Mouse (Mus musculus) spleen, postnatal 4 days (tissue): ENCODE results near the gene Calm3.

Experiments used
- DNase-seq, 2 experiments: peaks; one replicate each; pipeline ENCODE4 v3.0.0; 2022; ENCODE audit warnings: low spot score in 2 of 2

The Calm3 gene

DNA sequence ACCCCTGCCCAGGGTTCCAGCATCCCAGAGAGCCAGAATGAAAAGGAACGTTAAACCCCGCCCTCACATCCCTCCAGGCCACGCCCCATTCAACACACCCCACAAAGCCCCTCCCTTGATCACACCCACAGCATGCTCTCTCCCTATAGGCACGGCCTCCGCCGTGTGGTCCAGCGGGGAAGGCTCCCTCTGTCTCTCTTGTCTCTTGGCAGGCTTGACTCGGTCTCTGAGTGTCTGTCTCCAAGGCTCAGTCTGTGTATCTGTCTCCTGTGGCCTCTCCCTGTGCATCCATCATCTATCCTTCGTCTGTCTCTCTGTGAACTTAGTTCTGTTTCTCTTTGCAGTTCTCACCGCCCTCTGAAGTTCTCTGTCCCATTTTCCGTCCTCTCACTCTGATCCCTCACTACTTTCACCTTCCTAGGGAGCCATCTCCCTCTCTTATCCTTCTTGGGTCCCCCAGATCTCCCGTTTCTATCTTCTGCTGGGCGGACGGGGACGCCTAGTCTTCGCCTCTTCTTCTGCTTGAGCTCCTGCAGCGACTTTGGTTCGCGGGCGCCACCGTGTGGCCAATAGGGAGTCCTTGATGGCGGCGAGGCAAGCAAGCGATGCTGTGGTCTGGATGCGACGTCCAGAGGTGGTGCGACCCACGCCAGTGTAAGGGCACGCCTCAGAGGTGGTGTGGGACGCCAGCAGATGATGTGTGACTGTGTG, 32.1 kb downstream of the Calm3 start, which contains the start of gene Gng8:
Gene Gng8 (plus strand): TSS at position 146 of the 711 bp plus-strand sequence.
- DNase-seq = peak; percentile 81 to 94

DNA sequence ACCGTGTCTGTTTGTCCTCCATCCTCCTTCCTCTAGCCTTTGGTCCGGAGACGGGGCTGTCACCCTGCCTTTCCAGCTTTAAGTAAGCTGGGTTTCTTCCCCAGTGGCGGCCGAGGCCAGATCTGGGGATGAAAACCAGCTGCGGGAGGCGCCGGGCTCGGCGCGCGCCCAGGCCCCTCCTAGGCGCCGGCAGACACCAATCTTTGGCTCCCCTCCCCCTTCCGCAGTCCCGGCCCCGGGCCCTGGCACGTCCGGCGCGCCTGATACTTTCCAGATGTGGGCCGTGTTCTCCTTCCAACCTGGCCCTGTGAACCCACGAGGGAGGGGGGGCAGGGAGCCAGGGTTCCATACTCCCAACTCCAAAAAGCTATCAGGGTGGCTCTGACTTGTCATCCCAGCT, 33.0 kb downstream of the Calm3 start:
- no peak for DNase-seq

DNA sequence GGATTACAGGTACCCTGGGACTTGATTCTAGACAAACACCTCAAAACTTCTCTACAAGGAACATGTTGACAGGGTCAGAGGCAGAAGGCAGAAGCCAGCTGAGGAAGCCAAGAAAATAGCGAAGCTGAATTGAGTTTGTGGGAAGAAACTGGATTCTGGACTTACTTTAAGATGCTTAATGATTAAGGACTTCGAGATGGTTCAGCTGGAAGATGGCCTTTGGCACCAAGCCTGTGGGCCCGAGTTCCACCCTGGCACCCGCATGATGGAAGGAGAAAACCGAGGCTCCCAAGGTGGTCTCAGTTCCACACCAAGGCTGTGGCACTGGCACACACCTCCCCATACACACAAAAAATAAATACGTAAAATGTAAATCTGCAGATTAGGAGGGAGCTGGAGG, 33.4 kb downstream of the Calm3 start:
- DNase-seq = no peak

DNA sequence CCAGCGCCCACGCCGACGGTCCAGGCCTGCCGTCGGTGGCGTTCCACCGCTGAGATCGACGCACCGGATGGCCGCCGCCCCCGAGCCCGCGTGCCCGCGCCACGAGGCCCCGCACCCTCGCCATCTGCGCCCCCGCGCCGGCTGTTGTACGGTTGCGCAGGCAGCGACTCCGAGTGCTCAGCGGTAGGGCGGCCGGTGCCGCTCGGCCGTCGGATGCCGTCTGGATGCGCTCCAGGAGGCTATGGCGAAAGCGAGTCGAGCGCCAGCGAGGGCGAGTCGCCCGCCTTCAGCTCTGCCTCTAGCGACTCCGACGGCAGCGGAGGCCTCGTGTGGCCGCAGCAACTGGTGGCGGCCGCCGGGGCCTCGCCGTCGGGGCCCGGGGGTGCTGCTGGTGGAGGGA, 38.0 kb downstream of the Calm3 start:
- no peak for DNase-seq

DNA sequence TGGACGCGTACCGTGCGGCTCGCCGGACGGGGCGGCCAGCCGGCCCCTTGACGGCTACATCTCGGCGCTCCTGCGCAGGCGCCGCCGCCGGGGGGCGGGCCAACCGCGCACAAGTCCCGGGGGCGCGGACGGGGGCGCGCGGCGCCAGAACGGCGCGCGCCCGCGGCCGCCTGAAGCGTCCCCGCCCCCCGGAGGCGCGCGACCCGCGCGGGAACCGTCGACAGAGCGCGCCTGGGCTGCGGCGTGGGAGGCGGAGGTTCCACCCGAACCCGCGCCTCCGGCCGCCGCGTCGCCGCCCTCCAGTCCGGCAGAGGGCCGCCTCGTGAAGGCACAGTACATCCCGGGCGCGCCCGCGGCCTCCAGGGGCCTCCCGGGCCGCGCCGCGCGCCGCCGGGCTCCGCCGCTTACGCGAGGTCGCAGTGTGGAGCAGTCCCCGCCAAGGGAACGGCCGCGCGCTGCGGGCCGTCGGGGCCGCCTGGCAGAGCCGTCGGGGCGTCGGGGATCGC, 38.6 kb downstream of the Calm3 start:
- no peak for DNase-seq

DNA sequence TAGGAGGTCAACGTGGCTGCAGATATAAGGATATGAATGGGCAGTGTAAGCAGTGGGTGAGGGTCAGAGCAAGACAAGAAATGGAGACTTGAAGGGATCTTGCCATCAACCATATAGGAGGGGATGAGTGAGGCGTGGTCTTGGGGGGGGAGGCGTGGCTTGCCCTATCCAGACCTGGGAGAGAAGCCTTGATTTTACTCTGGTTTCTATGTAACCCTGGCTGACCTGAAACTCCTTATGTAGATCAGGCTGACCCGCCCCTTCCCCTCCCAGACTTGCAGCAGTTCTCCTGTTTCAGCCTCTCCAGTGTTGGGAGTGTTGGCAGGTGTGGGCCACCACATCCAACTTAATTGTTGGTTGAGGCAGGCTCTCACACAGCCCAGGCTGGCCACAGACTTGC, 39.6 kb downstream of the Calm3 start:
- no peak for DNase-seq

DNA sequence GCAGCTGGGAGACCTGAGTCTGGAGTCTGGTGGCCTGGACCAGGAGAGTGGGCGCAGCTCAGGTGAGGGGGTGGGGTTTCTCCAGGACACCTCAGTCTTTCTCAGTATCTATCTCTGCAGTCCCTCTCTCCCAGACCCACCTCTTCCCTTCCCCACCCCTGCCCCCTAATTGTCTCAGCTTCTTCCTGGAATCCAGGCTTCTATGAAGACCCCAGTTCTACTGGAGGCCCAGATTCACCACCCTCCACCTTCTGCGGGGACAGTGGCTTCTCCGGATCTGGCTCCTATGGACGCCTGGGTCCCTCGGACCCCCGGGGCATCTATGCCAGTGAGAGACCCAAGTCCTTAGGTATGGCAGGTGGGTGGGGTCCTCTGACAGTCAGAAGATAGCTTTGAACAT, 40.8 kb downstream of the Calm3 start:
- no peak for DNase-seq

DNA sequence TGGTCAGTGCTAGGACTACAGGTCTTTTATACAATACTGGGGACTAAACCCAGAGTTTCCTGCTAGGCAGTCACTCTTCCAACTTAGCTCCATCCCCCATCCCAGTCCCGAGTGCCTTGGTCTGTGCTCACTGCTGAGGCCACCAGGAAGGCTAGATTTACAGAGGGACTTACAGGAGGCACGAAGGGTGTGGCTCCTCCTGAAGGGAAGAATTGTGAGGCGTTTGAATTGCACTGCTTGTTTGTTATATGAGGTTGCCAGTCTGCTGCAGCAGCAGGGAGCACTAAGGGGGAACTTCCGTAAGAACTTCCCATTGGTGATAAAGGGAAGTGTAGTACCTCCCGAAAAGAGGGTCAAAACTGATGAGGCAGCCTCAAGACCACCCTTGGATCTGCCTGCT, 43.3 kb downstream of the Calm3 start:
- no peak for DNase-seq

DNA sequence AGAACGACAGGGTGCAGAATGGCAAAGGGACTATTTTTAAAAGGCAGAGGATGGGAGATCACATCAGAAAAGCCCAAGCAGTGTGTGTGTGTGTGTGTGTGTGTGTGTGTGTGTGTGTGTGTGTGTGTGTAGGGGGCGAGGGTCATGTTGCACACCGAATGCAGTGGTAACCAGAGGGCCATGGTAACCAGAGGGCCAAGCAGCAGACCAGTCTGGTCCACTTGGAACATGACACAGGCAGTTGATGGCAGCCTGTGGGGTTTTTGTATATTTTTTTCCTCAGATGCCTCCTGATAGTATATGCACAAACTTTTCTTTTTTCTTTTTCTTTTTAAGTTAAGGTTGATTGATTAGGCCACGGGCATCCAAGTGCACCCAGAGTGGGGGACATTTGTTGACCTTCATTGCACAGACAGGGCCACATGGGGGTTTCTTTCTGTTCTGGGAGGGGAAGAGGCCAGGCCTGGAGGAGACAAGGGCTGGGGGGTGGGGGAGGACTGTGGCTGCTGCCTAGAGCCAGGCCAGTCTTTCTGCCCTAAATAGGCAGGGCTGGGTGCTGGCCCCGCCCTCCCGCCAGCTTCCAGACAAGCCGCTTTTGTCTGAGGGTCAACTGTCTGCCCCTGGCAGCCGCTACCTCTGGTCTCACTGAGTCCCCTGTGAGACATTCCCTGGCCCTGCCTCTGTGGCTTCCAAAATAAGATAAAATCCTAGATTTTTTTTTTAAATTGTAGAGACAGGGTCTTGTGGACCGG, 43.9 kb downstream of the Calm3 start:
- DNase-seq = no peak

DNA sequence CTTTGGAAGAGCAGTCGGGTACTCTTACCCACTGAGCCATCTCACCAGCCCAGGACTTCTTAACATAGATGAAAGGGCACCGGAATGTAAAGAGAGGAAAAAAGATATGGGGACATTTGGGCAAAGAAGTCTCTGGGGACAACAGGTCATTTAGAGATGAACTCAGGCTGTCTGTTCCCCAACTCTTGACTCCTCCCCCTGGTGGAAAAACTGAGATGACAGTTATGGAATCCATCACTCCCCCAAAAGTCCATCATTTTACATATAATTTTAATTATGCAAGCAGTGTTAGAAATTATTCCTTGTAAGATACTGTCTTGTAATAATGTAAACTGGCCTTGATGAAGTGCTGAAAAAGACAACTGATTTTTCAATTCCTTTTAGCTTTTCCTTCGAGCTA, 46.2 kb downstream of the Calm3 start:
- DNase-seq = no peak

DNA sequence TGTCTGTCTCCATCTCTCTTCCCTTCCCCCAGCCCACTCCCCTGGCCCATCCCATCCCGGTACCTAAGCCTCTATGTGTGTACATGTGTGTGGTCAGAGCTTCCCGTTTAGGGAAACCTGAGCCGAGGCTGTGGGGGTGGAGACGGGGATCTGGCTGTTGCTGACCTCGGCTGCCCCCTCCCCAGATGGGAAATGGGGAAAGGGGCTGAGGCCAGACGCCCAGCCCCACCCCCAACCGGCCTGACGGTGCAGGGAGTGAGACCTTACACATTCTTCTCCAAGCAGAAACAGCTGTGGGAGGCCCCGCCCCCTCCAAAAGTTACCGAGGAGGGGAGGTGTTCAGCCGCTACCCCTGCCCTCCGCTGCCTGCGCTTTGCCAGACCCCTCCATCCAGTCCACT, 47.3 kb downstream of the Calm3 start:
- no peak for DNase-seq

DNA sequence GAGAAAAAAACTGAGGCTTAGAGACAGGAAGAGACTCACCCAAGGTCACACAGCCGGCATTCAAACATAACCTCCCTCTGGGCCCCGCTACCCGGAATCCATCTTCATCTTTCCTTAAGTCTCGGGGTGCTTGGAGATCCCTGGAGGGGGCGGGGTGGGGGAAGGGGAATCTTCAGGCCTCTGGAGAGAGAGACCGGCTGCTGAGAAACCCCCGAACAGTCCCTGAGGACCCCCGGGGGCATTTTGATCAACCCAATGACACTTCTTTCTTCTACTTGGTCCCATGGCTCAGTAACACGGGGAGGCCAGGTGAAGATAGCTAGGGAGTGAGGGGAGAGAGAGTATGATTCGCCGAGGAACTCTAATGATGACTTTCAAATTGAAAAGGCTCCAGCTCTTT, 47.9 kb downstream of the Calm3 start:
- no peak for DNase-seq

DNA sequence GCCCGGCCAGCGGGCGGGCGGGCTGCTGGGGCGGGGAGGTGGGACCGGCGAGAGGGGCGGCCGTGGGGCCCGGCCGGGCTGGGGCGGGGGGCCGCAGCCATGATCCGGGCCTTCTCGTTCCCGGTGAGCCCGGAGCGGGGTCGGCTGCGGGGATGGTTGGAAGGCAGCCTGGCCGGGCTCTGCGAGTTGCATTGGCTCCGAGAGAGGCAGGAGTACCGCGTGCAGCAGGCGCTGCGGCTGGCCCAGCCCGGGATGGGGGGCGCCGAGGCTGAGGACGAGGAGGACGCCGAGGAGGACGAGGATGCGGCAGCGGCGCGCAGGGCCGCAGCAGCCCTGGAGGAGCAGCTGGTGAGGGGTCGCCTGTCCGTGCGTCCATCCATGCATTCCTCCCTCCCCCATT, 48.6 kb downstream of the Calm3 start:
- no peak for DNase-seq

DNA sequence AGATGAGACGGTGACA, 48.8 kb downstream of the Calm3 start, which contains the start of gene Dact3:
Gene Dact3 (plus strand): TSS at position 8 of the 16 bp plus-strand sequence.
- no peak for DNase-seq

DNA sequence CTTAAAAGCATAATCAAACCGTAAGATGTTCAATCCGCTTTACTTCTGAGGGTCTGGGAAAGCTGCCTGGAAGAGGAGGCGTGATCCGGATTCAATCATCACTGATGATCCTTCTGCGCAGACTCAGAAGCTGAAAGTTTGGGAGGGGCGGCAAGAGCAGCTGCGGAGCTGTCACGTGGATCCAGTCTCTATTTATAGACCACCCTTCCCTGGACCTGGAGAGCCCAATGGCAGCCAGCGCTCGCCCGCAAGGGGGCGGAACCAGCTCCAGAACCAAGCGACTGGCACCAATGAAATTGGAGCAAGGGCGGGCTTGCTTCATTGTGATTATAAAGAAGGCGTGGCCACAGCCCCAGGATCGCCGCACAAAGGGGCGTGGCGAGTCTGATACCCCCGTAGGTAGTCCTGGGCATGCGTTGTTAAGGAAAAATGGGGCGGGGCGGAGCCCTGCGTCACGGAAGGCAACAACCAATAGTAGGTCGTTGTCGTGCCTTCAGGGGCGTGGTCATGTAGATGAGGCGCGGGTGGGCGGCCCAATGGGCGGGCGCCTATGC, 49.1 kb downstream of the Calm3 start:
- DNase-seq = peak; percentile 98

DNA sequence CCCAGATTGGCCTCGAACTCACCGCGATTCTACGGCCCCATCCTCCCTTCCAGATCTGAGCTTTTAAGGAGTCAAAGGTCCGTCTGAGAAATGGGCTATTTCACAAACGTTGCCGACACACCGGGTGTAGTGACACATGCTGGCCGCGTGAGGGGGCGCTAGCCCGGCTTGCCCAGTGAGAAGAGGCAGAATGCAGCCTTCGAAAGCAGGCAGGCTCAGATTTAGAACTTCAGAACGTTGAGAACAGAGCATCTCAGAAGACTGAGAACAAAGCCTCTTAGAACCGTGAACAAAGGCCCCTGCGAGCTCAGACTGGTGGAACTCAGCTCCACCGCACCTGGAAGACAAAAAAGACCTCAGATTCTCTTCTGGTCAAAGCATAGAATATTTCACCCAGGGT, 49.7 kb downstream of the Calm3 start:
- DNase-seq = peak; percentile 77 to 93

DNA sequence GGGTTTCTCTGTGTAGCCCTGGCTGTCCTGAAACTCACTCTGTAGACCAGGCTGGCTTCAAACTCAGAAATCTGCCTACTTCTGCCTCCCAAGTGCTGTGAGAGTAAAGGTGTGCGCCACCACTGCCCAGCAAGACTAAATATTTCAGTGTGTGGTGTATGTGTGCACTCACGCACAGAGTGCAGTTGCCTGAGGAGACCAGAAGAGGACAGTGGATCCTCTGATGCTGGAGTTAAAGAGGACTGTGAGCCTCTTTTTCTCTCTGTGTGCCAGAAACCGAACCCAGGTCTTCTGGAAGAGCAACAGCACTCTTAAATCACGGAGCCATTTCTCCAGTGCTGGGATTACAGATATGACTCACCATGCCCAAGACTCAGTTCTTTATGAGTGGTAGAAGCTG, 50.5 kb downstream of the Calm3 start:
- no peak for DNase-seq

DNA sequence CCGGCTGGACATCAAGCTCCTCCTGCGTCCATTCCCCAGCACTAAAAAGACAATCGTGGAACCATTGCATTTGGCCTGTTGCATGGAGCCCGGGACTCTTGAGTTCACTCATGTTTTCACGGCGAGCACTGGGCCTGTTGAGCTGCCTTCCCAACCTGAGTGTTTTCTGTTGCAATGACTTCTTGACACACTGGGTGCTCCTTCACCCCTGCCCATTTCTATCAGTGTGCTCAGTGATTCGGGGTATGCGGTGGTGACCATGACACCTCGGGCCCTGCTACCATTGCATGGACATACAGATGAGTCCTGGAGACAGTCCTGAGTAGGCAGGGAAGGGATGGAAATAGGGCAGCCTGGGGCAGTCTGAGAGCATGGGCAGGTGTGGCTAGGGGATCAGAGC, 51.4 kb downstream of the Calm3 start:
- DNase-seq = no peak

DNA sequence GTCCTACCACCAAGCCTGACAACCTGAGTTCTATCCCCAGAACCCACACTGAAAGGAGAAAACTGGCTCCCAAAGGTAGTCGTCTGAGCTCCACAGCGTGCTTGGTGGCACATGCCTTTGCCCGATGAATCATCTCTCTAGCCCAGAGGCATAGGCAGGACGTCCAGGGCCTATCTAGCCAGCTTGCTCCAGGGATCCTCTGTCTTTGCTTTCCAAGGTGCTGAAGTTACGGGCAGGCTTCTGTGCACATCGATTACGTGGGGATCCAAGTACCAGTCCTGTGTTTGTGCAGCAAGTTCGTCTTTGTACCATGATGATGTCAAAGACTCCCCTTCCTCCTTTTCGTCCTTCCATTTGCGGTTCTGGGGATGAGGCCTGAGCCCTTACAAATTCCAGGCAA, 52.3 kb downstream of the Calm3 start:
- no peak for DNase-seq

DNA sequence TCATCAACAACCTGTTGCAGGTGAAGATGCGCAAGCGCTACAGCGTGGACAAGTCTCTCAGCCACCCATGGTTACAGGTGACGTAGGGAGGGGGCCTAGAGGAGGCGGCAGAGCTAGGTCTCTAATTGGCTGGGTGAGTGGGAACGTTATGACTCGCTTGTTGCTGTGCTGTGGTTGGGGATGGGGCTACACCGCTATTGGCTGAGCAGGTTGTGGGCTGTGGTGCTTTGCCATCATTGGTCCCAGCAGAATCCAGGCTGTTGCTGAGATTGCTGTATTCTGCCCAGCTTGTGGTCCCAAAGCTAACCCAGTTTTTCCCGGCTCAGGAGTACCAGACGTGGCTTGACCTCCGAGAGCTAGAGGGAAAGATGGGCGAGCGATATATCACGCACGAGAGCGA, 54.4 kb downstream of the Calm3 start:
- DNase-seq = no peak

DNA sequence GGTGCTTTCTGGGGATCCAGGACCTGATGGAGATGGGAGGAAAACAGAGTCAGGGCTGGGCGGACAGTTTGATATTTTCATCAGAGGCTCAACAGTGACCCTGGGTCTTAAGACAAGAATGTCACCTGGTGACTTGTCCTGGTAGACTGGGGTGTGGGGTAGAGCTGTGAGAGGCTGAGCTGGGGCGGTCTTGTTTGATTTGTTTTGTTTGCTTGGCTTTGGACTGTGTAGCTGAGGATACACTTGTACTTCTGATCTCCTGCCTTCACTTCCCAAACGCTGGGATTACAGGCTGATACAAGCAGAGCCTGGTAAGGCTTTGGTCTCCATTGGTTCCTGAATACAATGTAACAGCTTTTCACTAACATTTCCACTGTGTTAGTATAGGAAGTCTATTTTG, 56.4 kb downstream of the Calm3 start:
- no peak for DNase-seq
